Mouse (Mus musculus) midbrain, embryonic 16.5 days (tissue): Measurements from ENCODE around the gene Lamp1. TPM values are rescaled to one million over a fixed set of nuclear protein-coding genes. Genes with fewer than 3 reads are reported as not detected.

Experiments used
- ATAC-seq: fragments of 200-750 bp; cut with Nextera tagmentation; 2 replicates; pipeline ENCODE4 v1.8.0; 2017; ENCODE audit warnings: moderate TSS enrichment
- H3K27ac ChIP-seq: fragments of 300-500 bp; sonication (generic); 2 replicates; pipeline ENCODE4 v1.5.1; 2014; ENCODE audit warnings: mild to moderate bottlenecking, low read length, mixed read lengths
- H3K27me3 ChIP-seq: fragments of 300-500 bp; sonication (generic); 2 replicates; pipeline ENCODE4 v1.6.1; 2014; ENCODE audit warnings: low read depth, low read length, mixed read lengths; ENCODE audit not compliant: control insufficient read depth, insufficient read depth
- H3K36me3 ChIP-seq: fragments of 300-500 bp; sonication (generic); 2 replicates; pipeline ENCODE4 v1.6.1; 2014; ENCODE audit warnings: mild to moderate bottlenecking, low read length, moderate library complexity, mixed read lengths; ENCODE audit not compliant: control insufficient read depth, insufficient read depth
- H3K4me1 ChIP-seq: fragments of 300-500 bp; sonication (generic); 2 replicates; pipeline ENCODE4 v1.6.1; 2014; ENCODE audit warnings: mild to moderate bottlenecking, low read length, mixed read lengths; ENCODE audit not compliant: control insufficient read depth, insufficient read depth
- H3K4me2 ChIP-seq: fragments of 300-500 bp; sonication (generic); 2 replicates; pipeline ENCODE4 v1.6.1; 2014; ENCODE audit warnings: mild to moderate bottlenecking, low read length, mixed read lengths
- H3K4me3 ChIP-seq: fragments of 300-500 bp; sonication (generic); 2 replicates; pipeline ENCODE4 v1.5.1; 2014; ENCODE audit warnings: low read depth, mild to moderate bottlenecking, low read length, moderate library complexity, mixed read lengths
- H3K9ac ChIP-seq: fragments of 300-500 bp; sonication (generic); 2 replicates; pipeline ENCODE4 v1.6.1; 2014; ENCODE audit warnings: low read depth, low read length, mixed read lengths
- H3K9me3 ChIP-seq: fragments of 300-500 bp; sonication (generic); replicated peaks from 2 replicates; pipeline ENCODE4 v1.6.1; 2014; ENCODE audit warnings: mild to moderate bottlenecking, low read length, mixed read lengths; ENCODE audit not compliant: control insufficient read depth, poor library complexity, severe bottlenecking
- WGBS: fragments of 180-500 bp; shearing (Covaris S2); extraction: QIAGEN DNeasy Blood & Tissue Kit; methylation state at CpG from one replicate; pipeline ENCODE4 v1.1.7; 2014; 5-methylcytosine and 5-hydroxymethylcytosine counted together
- polyA plus RNA-seq: library from polyadenylated mRNA; unstranded; fragments of >200 nt; fragmentation: Nextera tagmentation; extraction: Ambion mirVana; gene quantifications from 2 replicates; pipeline ENCODE4 v1.2.1, GENCODE M21; 2015

Gene Lamp1
- polyA plus RNA-seq, 1 experiment from 2014 or later: 294 TPM

GRCm38 (mm10) chr8:13155358-13155757 is 3.6 kb upstream of the Lamp1 start:
- Histone ChIP-seq H3K4me2 (no peak overlapping the region), H3K36me3 (0 out of 2 replicates have a peak, but pooled peaks cover 2% of the 10 kb centered on the region), H3K9me3 (no peaks in the 10 kb centered on the region), H3K9ac (no peak overlapping the region), H3K27ac (no peak overlapping the region), H3K4me3 (no peak overlapping the region), H3K27me3 (no peaks in the 10 kb centered on the region), H3K4me1 (peaks cover 9% of the 10 kb centered on the region)
- ATAC-seq: no peak
- WGBS: 76% methylated on average over 9 of the region's 9 CpGs

- WGBS: 74% methylated on average over 12 of the region's 12 CpGs
- H3K4me1 ChIP-seq: peaks cover 20% of the 10 kb centered on the region
- no peaks in the 10 kb centered on the region for H3K27me3 ChIP-seq
- no peak overlapping the region for H3K4me3 ChIP-seq
- no peaks in the 10 kb centered on the region for H3K36me3 ChIP-seq
- no peak for ATAC-seq
- no peak overlapping the region for H3K4me2 ChIP-seq
- H3K9me3 ChIP-seq: no peaks in the 10 kb centered on the region
- no peak overlapping the region for H3K27ac ChIP-seq
- no peak overlapping the region for H3K9ac ChIP-seq
These were observed 2.4 kb upstream of the Lamp1 start for GRCm38 (mm10) chr8:13156327-13157097.

- ATAC-seq: peak; percentile 76
- Histone ChIP-seq H3K9ac (peak overlapping the region; percentile 97), H3K4me2 (peak overlapping the region; percentile 88), H3K27me3 (no peaks in the 10 kb centered on the region), H3K36me3 (no peaks in the 10 kb centered on the region), H3K4me3 (peak overlapping the region; percentile 100), H3K4me1 (peaks cover 30% of the 10 kb centered on the region), H3K27ac (peak overlapping the region; percentile 76), H3K9me3 (no peaks in the 10 kb centered on the region)
- 1% methylated on average over 37 of the region's 49 CpGs for WGBS
These were observed 468 bp downstream of the Lamp1 start for GRCm38 (mm10) chr8:13159377-13159881.

- H3K4me2 ChIP-seq: peak overlapping the region; percentile 88
- H3K4me3 ChIP-seq: peak overlapping the region; percentile 100; the same call in 1 of the 2 replicates
- peaks cover 30% of the 10 kb centered on the region for H3K4me1 ChIP-seq
- peak overlapping the region; percentile 97 for H3K9ac ChIP-seq
- WGBS: 87% methylated on average over 3 of the region's 3 CpGs
- no peaks in the 10 kb centered on the region for H3K9me3 ChIP-seq
- no peak overlapping the region for H3K27ac ChIP-seq
- no peaks in the 10 kb centered on the region for H3K27me3 ChIP-seq
- H3K36me3 ChIP-seq: no peaks in the 10 kb centered on the region
- no peak for ATAC-seq
These were observed 1.7 kb downstream of the Lamp1 start for GRCm38 (mm10) chr8:13160691-13161090.

GRCm38 (mm10) chr8:13162098-13162497 is 3.1 kb downstream of the Lamp1 start:
- H3K27ac ChIP-seq: no peak overlapping the region
- ATAC-seq: no peak
- H3K36me3 ChIP-seq: peaks cover under 1% of the 10 kb centered on the region; the same call in 1 of the 2 replicates
- H3K4me1 ChIP-seq: peaks cover 30% of the 10 kb centered on the region
- H3K9ac ChIP-seq: no peak overlapping the region
- H3K4me3 ChIP-seq: no peak overlapping the region
- no peak overlapping the region for H3K4me2 ChIP-seq
- WGBS: 72% methylated on average over 6 of the region's 6 CpGs
- no peaks in the 10 kb centered on the region for H3K9me3 ChIP-seq
- H3K27me3 ChIP-seq: no peaks in the 10 kb centered on the region

GRCm38 (mm10) chr8:13163563-13163962 is 4.6 kb downstream of the Lamp1 start:
- H3K9ac ChIP-seq: no peak overlapping the region
- WGBS: 87% methylated on average over 1 of the region's 1 CpGs
- H3K4me3 ChIP-seq: no peak overlapping the region
- peaks cover 11% of the 10 kb centered on the region; the same call in 1 of the 2 replicates for H3K36me3 ChIP-seq
- H3K4me1 ChIP-seq: peaks cover 28% of the 10 kb centered on the region
- no peak for ATAC-seq
- no peaks in the 10 kb centered on the region for H3K27me3 ChIP-seq
- H3K9me3 ChIP-seq: no peaks in the 10 kb centered on the region
- H3K27ac ChIP-seq: no peak overlapping the region
- no peak overlapping the region for H3K4me2 ChIP-seq

GRCm38 (mm10) chr8:13164361-13164760 is 5.4 kb downstream of the Lamp1 start:
- Histone ChIP-seq H3K4me1 (peaks cover 27% of the 10 kb centered on the region), H3K9ac (no peak overlapping the region), H3K4me2 (no peak overlapping the region), H3K4me3 (no peak overlapping the region), H3K27ac (no peak overlapping the region), H3K27me3 (no peaks in the 10 kb centered on the region), H3K9me3 (no peaks in the 10 kb centered on the region), H3K36me3 (peaks cover 11% of the 10 kb centered on the region; the same call in 1 of the 2 replicates)
- 93% methylated on average over 5 of the region's 5 CpGs for WGBS
- no peak for ATAC-seq

GRCm38 (mm10) chr8:13170510-13170909 is 11.5 kb downstream of the Lamp1 start:
- H3K36me3 ChIP-seq: peaks cover 46% of the 10 kb centered on the region
- WGBS: 83% methylated on average over 1 of the region's 1 CpGs

GRCm38 (mm10) chr8:13174305-13174704 is 15.3 kb downstream of the Lamp1 start:
- WGBS: 89% methylated on average over 4 of the region's 4 CpGs
- H3K4me3 ChIP-seq: no peak overlapping the region
- no peak overlapping the region for H3K4me2 ChIP-seq
- no peaks in the 10 kb centered on the region for H3K27me3 ChIP-seq
- no peaks in the 10 kb centered on the region for H3K4me1 ChIP-seq
- no peak for ATAC-seq
- no peak overlapping the region for H3K9ac ChIP-seq
- no peak overlapping the region for H3K27ac ChIP-seq
- H3K9me3 ChIP-seq: no peaks in the 10 kb centered on the region
- H3K36me3 ChIP-seq: peaks cover 47% of the 10 kb centered on the region

More at GRCm38 (mm10) chr8:13170510-13170909, 11.5 kb downstream of the Lamp1 start:
- Histone ChIP-seq H3K9me3 (no peaks in the 10 kb centered on the region), H3K4me3 (no peak overlapping the region), H3K9ac (no peak overlapping the region), H3K4me2 (no peak overlapping the region), H3K27ac (no peak overlapping the region), H3K4me1 (no peaks in the 10 kb centered on the region), H3K27me3 (no peaks in the 10 kb centered on the region)
- ATAC-seq: no peak
